Mouse (Mus musculus) MN1 (cell line): Measurements from ENCODE around the gene Sarnp.
A peak's percentile ranks its signal among the peaks of the same experiment; 100 is the strongest.
"Not testable (repeated sequence)": the region's sequence is repeated elsewhere in the genome, so short reads cannot be mapped to it uniquely, and the experiment has no call there.

Experiments used
- DNase-seq: peaks from one replicate; pipeline ENCODE4 v3.0.0-alpha.2; 2016; ENCODE audit warnings: low spot score

Gene Sarnp

DNA sequence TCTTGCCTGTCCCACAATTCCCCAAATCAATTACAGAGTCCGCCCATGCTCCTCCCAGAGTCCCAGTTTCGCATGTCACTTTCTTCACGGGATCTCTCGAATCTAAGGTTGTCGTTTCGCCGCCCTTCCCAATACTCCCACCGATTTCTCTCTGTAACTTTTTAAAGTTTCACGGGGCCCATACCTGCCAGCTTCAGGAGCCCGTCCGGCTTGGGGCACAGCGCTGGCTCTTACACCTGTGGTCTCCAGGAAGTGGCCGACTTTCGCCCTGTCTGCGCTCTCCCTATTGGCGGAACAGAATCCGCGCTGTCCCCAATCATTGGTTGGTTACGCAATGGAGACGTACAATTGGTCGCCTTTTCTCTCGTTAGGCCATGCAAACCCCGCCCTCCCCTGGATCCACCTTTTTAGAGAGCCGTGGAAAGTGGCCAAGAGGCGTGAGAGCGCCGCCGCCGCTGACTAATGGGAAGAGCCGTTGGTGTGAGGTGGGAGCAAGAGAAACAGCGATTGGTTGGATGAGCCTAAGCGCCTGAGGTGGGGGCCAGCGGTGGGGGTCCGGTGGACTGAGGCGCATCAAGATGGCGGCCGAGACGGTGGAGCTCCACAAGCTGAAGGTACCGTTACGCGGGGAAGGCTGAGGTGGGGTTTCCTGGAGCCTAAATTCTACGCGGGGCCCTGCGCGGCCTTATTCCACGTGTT, 4.4 kb downstream of the Sarnp start, which contains the start of gene Ormdl2:
Gene Ormdl2, minus strand, starts transcription at position 288 of the 699 bp plus-strand sequence.
- DNase-seq = peak; percentile 100

DNA sequence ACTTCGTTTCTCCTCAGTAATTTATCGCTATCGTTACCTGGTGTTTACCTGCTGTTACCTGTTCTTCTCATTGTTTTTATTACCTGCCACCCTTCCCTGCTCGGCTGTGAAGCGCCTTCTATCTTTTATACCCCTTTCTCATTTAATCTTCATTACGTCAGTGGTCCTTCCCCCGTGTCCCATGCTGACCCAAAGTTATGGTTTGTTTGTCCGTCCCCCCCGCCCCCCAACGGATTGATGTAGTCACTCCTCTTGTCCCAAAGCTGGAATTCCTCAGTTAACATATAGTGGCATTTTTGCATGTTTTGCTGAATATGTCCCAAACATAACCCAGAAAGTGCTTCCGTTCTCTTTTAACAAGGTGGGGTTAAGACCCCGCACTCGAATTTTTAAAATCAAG, 5.0 kb downstream of the Sarnp start:
- no peak for DNase-seq

DNA sequence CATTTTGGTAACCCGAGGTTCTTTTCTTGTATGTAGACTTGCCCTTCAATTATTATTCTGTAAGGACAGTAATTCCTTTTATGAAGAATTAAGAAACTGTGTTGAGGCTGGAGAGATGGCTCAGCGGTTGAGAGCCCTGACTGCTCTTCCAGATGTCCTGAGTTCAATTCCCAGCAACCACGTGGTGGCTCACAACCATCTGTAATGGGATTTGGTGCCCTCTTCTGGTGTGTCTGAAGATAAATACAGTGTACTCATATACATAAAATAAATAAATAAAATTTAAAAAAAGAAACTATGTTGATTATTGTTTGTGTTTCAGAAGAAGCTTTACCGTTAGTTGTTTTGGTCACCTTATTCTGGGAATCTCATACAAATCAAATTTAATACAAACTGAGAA, 6.0 kb downstream of the Sarnp start:
- DNase-seq = not testable (repeated sequence)

DNA sequence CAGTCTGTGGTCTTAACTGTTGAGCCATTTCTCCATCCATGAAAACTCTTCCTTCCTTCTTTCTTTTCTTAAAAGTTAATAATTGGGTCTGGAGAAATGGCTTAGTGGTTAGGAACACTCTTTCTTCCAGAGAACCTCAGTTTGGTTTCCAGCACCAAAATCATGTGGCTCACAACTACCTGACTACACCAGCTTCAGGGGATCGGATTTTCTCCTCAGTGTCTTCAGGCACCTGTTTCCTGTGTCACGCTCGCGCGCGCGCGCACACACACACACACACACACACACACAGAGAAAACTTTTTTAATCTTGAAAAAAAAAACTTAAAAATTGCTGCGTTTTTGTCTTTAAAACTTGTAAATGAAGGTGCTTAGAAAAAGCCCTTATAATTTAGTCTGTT, 6.7 kb downstream of the Sarnp start:
- DNase-seq = no peak

DNA sequence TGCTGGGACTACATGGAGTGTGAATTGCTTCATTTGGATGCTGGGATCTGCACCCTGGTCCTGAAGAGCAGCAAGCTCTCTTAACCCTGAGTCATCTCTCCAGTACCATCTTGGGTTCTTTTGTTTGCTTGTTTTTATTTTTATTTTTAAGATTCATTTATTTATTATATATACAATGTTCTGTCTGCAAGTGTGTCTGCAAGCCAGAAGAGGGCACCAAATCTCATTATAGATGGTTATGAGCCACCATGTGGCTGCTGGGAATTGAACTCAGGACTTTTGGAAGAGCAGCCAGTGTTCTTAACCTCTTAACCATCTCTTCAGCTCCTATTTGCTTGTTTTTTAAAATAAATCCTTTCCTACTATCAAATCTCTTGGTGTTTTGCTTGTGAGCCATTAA, 20.3 kb downstream of the Sarnp start:
- DNase-seq = no peak

DNA sequence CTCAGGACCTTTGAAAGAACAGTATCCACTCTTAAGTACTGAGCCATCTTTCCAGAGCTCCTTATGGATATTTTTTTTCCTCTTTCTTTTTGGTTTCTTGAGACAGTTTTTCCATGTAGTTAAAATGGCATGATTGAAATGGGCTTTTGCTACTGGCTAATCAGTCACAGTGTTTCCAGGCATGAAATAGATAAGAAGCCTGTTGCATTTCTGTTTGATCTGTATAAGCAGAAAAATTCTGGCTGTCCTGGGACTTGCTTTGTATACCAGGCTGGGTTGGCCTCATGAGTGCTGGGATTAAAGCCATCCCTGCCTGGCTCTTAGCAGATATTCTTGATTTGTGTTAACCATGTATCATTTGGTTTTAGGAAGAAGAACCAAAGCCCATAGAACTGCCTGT, 22.3 kb downstream of the Sarnp start:
- DNase-seq = no peak

DNA sequence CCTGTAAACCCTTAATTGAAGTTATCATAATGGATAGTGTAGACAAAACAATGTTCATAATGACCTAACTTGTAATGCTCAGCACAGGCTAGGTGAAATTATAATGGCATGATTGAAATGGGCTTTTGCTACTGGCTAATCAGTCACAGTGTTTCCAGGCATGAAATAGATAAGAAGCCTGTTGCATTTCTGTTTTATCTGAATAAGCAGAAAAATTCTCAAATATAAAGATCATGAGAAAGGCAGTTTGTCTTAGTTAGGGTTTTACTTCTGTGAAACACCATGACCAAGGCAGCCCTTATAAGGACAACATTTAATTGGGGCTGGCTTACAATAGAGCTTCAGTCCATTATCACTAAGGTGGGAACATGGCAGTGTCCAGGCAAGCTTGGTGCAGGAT, 23.5 kb downstream of the Sarnp start:
- no peak for DNase-seq

DNA sequence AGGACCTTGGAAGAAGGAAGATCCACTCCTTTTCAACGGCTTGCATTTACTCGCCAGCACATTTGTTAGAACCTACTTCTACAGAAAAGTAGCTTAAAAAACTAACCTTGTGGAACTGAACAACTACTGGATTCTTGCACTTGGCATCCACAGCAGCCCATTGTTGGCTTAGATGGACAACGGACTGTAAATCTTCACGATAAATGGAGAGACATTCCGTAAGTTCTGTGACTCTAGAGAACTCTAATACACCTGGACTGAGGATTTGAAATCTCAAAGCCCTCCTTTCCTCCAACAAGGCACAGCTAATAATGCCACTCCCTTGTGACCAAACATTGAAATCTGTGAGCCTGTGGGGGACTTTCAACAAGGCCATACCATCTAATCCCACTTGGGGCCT, 26.1 kb downstream of the Sarnp start:
- no peak for DNase-seq

DNA sequence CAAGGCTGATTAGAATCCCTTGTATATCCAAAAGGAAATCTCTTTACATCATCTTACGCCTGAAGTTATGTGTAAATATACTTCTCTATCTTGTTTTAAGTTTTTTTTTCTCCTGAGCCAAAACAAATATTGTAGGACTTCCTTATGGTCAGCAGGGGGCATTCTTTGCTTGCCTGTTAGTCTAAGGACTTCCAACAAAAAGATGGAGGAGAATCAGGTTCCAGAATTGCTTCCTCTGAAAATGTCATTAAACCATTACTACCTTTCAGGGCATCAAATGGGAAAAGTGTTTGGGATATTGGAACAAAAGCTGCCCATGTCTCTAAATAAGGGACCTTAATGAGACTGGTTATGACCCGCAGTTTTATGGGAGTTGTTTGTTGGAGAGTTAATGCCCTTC, 28.4 kb downstream of the Sarnp start:
- peak; percentile 82 for DNase-seq

DNA sequence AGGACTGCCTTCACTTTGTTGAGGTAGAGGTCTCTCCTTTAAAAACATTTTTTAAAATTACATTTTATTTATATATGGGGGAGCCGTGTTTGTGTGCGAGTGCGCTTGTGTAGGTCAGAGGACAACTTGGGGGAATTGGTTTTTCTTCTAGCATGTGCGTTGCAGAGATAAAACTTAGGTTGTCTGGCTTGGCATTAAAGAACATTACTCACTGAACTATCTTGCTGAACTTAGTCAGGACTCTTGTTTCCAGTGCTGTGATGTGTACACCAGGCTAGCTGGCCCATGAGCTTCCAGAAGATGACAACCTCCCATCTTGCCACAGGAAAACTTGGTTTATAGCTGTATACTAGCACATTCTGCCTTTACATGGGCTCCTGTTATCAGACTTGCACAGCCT, 29.5 kb downstream of the Sarnp start:
- DNase-seq = no peak

DNA sequence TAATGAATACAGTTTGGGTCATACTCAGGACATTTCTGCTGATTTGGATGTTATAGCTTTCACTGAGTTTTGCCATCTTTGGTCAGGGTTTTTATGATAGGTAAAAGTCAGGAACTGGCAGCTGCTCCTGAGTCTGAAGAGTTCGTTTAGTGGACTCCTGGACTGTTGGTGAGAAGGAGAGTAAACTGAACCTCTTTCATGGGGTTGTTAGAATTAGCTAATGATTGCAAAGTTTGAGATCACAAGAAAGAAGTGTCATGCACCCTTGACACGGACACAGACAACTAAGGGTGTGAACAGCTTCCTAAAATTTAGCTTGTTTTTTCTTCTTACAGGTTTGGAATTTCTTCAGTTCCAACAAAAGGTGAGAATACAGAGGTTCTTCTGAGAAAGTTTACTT, 31.3 kb downstream of the Sarnp start:
- no peak for DNase-seq

DNA sequence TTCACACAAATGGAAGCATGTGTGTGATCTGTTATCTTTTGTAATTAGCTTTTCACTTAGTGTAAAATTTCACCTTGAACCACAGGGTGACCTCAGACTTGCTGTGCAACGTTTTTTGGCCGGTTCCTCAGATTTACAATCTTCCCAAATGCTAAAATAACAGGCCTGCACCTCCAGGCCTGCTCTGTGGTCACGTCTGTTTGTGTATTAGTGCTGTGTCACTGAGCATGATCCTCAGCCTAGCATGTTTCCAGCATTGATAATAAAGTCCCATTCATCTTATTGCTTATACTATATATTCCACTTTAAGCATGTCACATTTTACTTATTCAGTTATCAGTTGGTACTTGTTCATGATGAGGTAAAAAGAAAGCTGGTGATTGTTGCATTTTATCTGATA, 33.2 kb downstream of the Sarnp start:
- peak; percentile 39 for DNase-seq

DNA sequence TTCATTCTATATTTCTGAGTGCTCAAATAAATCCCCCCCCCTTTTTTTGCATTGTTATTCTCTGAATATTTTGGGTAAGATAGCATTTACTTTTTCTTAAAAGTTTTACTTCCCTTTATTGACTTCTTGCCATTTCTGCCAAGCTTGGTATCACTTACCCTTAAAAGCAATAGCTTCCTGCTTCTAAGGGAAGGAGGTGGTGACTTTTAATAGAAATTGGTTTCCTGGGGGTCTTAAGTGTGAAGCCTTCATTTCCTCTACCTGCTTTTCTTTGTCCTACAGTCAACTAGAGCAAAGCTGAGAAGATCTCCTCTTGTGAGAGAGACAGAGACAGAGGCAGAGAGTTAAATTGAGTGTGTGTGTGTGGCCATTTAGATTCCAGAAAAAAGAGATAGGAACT, 44.0 kb downstream of the Sarnp start:
- DNase-seq = no peak

DNA sequence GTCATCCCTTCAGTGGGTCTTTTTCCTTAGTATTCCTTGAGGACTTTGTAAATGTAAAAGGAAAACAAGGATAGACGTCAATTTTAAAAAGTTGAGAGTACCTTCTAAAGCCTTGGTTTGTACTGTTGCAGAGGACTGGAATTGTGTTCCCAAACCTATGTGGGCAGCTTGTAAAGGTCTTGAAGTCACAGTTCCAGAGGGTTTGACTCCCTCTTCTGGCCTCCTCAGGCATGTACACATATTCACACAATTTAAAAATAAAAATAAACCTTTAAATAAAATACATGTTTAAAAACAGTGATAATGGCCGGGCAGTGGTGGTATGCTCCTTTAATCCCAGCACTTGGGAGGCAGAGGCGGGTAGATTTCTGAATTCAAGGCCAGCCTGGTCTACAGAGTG, 48.9 kb downstream of the Sarnp start:
- peak; percentile 25 for DNase-seq

DNA sequence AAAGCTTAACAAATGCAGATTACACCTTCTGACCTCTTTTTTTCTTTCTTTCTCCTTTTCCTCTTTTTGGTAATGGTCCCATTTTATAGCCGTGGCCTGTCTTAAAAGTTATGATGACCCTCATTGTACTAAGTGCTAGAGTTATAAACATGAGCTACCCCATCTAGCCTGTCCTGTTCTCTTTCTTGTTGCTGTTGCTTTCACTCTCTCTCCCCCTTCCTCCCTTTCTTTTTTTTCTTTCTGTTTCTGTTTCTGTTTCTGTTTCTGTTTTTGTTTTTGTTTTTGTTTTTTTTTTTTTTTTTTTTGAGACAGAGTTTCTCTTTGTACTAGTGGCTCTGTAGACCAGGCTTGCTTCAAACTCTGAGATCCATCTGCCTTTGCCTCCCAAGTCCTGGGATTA, 49.4 kb downstream of the Sarnp start:
- DNase-seq = no peak

DNA sequence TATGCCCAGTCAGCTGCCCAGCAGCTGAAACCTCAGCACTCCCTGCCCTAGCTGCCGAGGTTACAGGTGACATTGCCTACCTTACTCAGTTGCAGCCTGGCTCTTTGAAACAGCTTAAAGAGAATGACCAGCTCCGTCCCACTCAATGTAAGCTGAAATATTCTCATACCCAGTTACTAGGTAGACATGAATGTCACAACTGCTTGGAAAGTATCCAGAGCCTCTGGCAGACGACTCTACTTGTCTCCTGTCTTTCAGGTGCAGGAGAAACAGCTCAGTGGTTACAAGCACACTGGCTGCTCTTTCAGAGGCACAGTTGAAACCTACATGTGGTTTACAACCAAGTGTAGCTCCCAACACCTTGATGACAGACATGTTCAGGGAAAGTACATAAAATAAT, 53.2 kb downstream of the Sarnp start:
- no peak for DNase-seq

DNA sequence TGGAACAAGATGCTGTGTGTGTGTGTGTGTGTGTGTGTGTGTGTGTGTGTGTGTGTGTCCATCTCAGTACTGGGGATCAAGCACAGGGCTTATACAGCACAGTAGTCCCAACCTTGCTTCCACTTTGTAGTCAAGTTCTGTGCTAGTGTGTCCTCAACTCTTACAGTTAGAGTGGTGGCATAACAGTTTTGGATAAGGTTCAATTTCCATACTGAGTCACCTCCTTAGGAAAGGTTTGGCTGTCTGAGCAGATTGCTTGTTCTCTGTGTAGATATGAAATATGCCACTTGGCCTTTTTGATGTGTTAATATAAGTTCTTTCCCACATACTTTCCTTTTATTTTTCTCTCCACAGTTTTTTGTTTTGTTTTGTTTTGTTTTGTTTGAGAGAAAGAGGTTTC, 61.2 kb downstream of the Sarnp start:
- no peak for DNase-seq

DNA sequence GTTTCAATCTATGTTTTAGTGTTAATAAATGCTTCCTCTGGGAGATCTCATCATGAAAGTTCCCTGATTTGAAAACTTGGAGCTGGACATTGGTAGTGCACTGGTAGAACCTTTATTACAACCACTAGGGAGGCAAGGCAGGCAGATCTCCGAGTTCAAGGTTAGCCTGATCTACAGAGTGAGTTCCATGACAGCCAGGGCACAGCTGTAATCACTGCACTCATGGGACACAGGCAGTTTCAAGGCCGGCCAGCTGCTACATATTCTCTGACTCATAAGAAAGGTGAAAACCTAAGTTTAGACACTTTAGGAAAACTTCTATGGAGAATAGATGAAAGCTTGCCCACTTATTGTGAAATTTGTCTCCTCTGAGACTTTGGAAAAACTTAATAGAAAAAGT, 61.7 kb downstream of the Sarnp start:
- DNase-seq = no peak

DNA sequence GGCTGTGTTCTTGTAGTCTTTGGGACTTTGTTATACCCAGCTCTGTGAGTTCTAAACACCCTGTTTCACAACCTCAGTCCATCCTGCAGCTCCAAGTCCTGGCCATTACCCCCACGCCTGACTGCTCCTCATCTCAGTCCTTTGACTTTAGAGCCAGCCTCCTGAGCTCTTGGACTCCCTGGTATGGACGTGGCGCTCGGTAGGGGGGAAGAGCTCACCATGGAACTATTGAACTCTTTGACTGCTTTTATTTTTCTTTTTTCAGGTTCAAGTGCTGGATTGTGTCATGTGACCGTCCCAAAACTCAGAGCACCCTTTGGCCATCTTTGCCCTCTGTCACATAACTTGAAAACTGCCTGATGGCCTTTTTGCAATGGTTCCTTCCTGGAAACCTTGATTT, 64.9 kb downstream of the Sarnp start:
- DNase-seq = no peak

DNA sequence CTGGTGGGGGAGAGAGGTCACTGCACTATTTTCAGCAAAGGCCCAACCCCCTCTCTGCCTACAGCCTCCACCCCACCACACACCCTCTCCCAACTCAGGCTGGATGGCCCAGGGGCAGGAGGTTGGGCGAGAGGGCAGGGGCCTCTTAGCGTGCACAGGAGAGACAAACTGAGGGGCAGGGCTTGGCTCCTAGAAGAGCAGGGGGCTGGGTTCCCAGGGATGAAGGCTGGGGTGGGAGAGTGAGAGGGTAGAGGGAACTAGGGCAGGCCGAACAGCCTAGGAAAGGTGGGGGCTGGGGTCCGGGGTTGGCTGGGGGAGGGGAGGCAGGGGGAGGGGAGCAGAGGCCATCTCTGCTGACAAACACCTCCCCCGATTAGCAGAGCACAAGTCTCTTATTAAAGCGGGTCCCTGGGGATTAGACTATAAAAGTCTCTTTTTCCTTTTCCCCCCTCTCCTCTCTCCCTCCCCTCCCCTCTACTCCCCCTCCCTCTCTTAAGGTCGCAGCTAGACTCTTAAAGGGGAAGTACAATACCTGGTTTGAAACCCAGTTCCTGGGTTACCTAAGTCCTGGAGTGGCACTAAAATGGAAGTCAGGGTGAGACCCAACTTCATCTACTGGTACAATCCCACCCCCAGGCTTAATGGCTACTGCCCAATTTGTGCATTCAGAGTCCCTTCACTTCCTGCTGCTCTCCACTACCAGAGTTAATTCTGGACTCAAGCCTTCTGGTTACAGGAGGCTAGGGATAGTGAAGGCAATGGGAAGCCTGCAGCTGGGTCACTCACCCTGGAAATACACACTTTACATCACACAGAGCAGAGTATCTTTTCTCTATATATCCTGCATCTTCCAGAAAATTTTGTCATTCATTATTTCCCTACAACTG, 72.1 kb downstream of the Sarnp start:
- peak; percentile 78 for DNase-seq

DNA sequence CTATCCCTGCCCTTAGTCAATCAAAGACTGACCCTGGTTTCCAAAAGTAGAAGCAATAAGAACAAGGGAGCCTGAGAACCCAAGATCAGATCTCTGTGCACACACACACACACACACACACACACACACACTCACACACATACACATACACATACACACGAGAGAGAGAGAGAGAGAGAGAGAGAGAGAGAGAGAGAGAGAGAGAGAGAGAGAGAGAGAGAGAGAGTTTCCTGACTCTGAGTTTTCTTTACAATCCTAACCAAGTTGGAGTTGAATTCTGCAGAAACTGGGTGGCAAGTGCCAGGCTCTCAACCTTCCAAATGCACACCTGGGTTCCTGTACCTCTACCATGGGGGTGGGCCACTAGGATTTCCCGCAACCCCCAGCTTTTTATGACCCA, 72.7 kb downstream of the Sarnp start:
- no peak for DNase-seq

DNA sequence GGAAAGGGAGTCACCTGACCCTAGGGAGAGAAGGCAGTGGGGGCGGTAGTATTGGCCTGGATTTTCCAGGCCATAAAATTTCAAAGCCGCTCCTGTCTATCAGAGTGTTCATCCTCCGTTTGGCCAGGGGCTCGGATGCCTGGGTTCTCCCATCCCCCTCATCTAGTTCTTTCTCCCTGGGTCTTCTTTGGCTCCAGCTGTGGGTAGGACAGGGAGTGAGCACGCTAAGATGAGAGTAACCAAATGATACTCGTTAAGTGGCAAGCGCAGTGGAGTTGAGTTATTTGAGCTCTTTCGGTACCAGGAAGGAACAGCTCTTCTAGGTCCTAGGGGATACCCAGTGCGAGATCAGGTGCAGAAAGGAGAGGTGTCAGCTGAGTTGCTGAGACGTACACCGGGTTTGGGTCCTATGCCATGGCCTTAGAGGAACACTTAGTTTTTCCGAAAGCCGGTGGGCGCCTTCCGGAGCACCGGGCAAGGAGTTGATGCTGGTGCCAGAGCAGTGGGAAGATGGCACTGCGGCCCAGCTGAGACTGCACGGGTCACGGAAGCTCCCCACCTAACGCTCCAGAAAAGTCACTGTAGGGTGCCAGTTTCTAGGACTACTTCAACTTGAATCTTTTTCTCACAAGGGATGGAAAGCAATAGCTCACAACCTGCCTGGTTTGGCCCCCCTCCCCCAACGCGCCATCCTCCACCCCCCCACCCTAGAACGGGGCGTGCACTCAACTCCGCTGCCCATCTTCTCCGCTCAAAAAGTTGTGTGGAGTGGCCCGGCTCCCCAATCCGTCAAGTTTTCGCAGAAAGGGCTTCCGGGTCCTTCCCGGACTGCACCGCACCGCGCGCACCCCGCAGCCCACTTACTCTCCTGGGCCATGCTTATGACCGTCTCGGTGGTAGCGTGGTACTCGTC, 73.5 kb downstream of the Sarnp start:
- DNase-seq = peak; percentile 58
